Mouse (Mus musculus) forebrain, embryonic 14.5 days (tissue): Measurements from ENCODE around the gene Mbd4. TPM values are rescaled to one million over a fixed set of nuclear protein-coding genes. Genes with fewer than 3 reads are reported as not detected.

ENCODE experiments used
- ATAC-seq: fragments of 200-750 bp; cut with Nextera tagmentation; 2 replicates; pipeline ENCODE4 v1.8.0; 2017; ENCODE audit warnings: mild to moderate bottlenecking, moderate library complexity
- DNase-seq: peaks from one replicate; pipeline ENCODE4 v3.0.0-alpha.2; 2015; ENCODE audit warnings: low spot score
- H3K27ac ChIP-seq: fragments of 300-500 bp; sonication (generic); 2 replicates; pipeline ENCODE4 v1.5.1; 2014; ENCODE audit warnings: low read depth, mild to moderate bottlenecking, control low read depth, low read length, moderate library complexity
- H3K27me3 ChIP-seq: fragments of 300-500 bp; sonication (generic); replicated peaks from 2 replicates; pipeline ENCODE4 v1.6.1; 2014; ENCODE audit warnings: low read length, control low read depth, mixed read lengths; ENCODE audit not compliant: control insufficient read depth, insufficient read depth
- H3K36me3 ChIP-seq: fragments of 300-500 bp; sonication (generic); 2 replicates; pipeline ENCODE4 v1.6.1; 2014; ENCODE audit warnings: low read length, control low read depth; ENCODE audit not compliant: control insufficient read depth, insufficient read depth
- H3K4me1 ChIP-seq: fragments of 300-500 bp; sonication (generic); 2 replicates; pipeline ENCODE4 v1.6.1; 2014; ENCODE audit warnings: antibody characterized with exemption, low read length, control low read depth; ENCODE audit not compliant: control insufficient read depth, insufficient read depth
- H3K4me2 ChIP-seq: fragments of 300-500 bp; sonication (generic); 2 replicates; pipeline ENCODE4 v1.6.1; 2014; ENCODE audit warnings: mild to moderate bottlenecking, control low read depth, low read length
- H3K4me3 ChIP-seq: fragments of 300-500 bp; sonication (generic); 2 replicates; pipeline ENCODE4 v1.5.1; 2014; ENCODE audit warnings: low read depth, low read length, control low read depth
- H3K9ac ChIP-seq: fragments of 300-500 bp; sonication (generic); 2 replicates; pipeline ENCODE4 v1.6.1; 2014; ENCODE audit warnings: mild to moderate bottlenecking, low read length, control low read depth, moderate library complexity
- H3K9me3 ChIP-seq: fragments of 300-500 bp; sonication (generic); replicated peaks from 2 replicates; pipeline ENCODE4 v1.6.1; 2016; ENCODE audit warnings: low read length, control low read depth, mixed read lengths; ENCODE audit not compliant: control insufficient read depth
- whole genome bisulfite sequencing: fragments of 180-500 bp; shearing (Covaris S2); extraction: QIAGEN DNeasy Blood & Tissue Kit; methylation state at CpG from one replicate; pipeline ENCODE4 v1.1.7; 2014; 5-methylcytosine and 5-hydroxymethylcytosine counted together
- polyA plus RNA-seq: library from polyadenylated mRNA; unstranded; fragments of >200 nt; fragmentation: Nextera tagmentation; extraction: Ambion mirVana; gene quantifications from 2 replicates; pipeline ENCODE4 v1.2.1, GENCODE M21; 2014

Gene Mbd4
- polyA plus RNA-seq, 1 experiment from 2014 or later: 9.3 TPM

DNA sequence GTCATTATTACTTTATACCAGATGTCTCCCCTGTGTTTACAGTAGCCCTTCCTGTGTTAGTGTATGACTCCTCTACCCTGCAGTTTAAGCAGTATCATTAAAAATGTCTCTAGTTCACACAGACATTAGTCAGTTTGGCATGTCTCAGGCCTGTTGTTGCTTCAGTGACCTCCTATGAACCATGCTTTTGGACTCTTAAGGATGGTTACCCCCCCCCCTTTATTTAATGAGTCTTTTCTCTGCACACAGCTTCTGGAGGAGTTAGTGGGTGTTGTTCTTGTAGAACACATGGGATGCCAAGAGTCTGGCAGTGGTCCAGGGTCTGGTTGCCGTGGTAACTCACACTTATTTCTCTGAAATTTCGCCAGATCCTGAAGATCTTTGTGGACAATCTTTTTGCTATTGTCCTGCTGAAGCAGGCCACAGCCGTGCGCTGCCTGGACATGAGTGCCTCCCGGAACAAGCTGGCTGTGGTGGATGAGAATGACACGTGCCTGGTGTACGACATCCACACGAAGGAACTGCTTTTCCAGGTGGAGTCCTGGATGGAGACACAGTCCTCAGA is 38.4 kb upstream of the Mbd4 start:
- no peaks in the 10 kb centered on the region for H3K9me3 ChIP-seq
- H3K36me3 ChIP-seq: peaks cover 37% of the 10 kb centered on the region
- ATAC-seq (peak; percentile 81), DNase-seq (peak; percentile 91)
- H3K4me3 ChIP-seq: no peak overlapping the region
- peak overlapping the region; percentile 88 for H3K27ac ChIP-seq
- peaks cover 20% of the 10 kb centered on the region for H3K4me1 ChIP-seq
- H3K9ac ChIP-seq: no peak overlapping the region
- H3K4me2 ChIP-seq: peak overlapping the region; percentile 23; the same call in 1 of the 2 replicates
- 17% methylated on average over 8 of the region's 8 CpGs for WGBS
- H3K27me3 ChIP-seq: no peaks in the 10 kb centered on the region

DNA sequence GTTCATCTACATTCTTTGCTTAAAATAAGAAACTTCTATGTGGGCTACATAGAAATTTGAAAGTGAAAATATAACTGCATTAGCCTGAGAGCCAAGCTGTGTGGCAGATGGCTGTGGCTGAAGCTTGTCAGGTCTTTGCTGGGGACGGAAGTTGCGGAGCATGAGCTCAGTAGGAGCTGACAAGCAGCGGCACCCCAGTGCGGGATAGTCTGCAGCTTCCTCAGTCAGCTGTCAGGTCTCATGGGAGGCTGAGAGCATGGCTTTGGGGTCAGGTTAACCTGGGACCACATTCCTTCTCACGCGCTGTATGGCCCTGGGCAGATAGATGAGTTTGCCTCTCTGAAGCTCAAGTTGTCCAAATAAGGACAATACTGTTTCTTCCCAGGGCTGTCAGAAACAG is 37.9 kb upstream of the Mbd4 start:
- peaks cover 20% of the 10 kb centered on the region for H3K4me1 ChIP-seq
- H3K4me2 ChIP-seq: peak overlapping the region; percentile 23; the same call in 1 of the 2 replicates
- no peaks in the 10 kb centered on the region for H3K9me3 ChIP-seq
- WGBS: 68% methylated on average over 6 of the region's 6 CpGs
- no peaks in the 10 kb centered on the region for H3K27me3 ChIP-seq
- DNase-seq: peak; percentile 52
- H3K9ac ChIP-seq: no peak overlapping the region
- peak; percentile 66 for ATAC-seq
- peaks cover 33% of the 10 kb centered on the region for H3K36me3 ChIP-seq
- no peak overlapping the region for H3K4me3 ChIP-seq
- H3K27ac ChIP-seq: peak overlapping the region; percentile 88

DNA sequence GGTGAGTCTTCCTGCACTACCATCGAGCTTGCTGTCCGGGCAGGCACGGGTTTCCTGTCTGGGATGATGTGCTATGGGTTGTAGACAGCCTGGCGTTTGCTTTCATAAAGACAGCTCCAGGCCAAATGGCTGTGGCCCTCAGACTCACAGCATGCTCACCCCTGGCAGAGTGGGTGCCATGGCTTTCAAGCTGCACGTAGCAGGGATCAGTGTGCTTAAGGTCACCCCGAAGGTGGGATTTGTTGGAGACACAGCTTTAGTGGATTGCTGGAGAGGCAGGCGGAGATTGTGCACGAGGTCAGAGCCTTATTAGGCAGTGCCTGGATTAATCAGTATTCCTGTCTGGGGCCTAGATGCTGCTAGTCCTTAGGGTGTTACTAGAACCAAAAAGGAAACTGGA is 37.4 kb upstream of the Mbd4 start:
- Histone ChIP-seq H3K4me2 (no peak overlapping the region), H3K36me3 (peaks cover 35% of the 10 kb centered on the region), H3K27ac (peak overlapping the region; percentile 88), H3K9ac (peak overlapping the region; percentile 25; the same call in 1 of the 2 replicates), H3K4me1 (peaks cover 20% of the 10 kb centered on the region), H3K9me3 (no peaks in the 10 kb centered on the region), H3K27me3 (no peaks in the 10 kb centered on the region), H3K4me3 (no peak overlapping the region)
- 80% methylated on average over 8 of the region's 8 CpGs for WGBS
- DNase-seq (no peak), ATAC-seq (no peak)

DNA sequence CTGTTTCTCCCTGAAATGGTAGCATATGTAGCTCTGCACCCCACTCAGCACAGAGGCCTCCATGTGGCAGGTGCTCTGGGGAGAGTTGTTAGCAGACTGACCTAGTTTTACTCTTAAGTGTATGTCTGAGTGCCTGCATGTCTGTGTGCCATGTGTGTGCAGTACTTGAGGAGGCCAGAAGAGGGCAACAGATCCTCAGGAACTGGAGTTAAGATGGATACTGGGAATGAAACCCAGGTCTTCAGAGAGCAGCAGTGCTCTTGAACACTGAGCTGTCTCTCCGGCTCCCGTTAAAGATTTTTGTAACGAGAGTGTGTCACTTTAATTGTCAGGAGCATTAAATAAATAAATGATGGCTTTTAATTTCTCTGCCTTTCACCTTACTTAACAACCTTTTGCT is 35.1 kb upstream of the Mbd4 start:
- no peak overlapping the region for H3K27ac ChIP-seq
- H3K4me1 ChIP-seq: peaks cover 20% of the 10 kb centered on the region
- H3K4me3 ChIP-seq: no peak overlapping the region
- H3K9ac ChIP-seq: no peak overlapping the region
- no peaks in the 10 kb centered on the region for H3K9me3 ChIP-seq
- DNase-seq (peak; percentile 24), ATAC-seq (no peak)
- H3K27me3 ChIP-seq: no peaks in the 10 kb centered on the region
- H3K4me2 ChIP-seq: no peak overlapping the region
- WGBS: 94% methylated on average over 3 of the region's 3 CpGs
- peaks cover 33% of the 10 kb centered on the region for H3K36me3 ChIP-seq

DNA sequence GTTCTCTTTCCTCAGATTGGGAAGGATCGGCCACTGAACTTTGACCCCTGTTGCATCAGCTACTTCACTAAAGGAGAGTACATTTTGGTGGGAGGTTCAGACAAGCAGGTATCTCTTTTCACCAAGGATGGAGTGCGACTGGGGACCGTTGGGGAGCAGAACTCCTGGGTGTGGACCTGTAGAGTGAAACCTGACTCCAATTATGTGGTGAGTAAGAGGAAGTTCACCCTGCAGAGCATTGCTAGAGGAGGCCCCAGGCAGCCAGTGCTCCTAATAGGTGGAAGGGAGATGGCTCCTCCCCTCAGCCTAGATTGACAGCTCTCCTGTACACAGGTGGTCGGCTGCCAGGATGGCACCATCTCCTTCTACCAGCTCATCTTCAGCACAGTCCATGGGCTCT is 33.7 kb upstream of the Mbd4 start:
- 75% methylated on average over 4 of the region's 4 CpGs for WGBS
- Histone ChIP-seq H3K4me3 (no peak overlapping the region), H3K36me3 (peaks cover 38% of the 10 kb centered on the region), H3K27me3 (no peaks in the 10 kb centered on the region), H3K4me2 (no peak overlapping the region), H3K9me3 (no peaks in the 10 kb centered on the region), H3K4me1 (peaks cover 13% of the 10 kb centered on the region), H3K9ac (no peak overlapping the region), H3K27ac (no peak overlapping the region)
- no peak for ATAC-seq
- DNase-seq: no peak

DNA sequence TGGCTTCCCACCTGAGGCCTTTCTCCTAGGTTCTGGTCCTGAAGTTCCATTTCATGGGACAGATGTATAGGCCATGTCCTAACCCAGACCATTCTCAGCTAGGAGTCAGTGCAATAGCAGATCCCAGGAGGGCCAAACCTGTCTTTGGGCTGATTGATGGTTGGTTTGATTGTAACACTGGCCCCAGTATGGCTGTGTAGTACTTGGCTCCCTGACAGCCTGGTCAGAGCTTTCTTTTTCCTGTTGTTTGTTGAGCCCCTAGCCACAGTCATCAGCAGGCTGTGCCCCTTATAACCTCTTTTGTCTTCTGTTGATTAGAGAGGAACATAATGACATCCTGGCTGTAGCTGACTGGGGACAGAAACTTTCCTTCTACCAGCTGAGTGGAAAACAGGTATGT is 30.8 kb upstream of the Mbd4 start:
- H3K4me1 ChIP-seq: no peaks in the 10 kb centered on the region
- no peak overlapping the region for H3K9ac ChIP-seq
- ATAC-seq: no peak
- peaks cover 46% of the 10 kb centered on the region for H3K36me3 ChIP-seq
- H3K4me3 ChIP-seq: no peak overlapping the region
- H3K9me3 ChIP-seq: no peaks in the 10 kb centered on the region
- H3K27ac ChIP-seq: no peak overlapping the region
- H3K27me3 ChIP-seq: no peaks in the 10 kb centered on the region
- H3K4me2 ChIP-seq: no peak overlapping the region
- no peak for DNase-seq

DNA sequence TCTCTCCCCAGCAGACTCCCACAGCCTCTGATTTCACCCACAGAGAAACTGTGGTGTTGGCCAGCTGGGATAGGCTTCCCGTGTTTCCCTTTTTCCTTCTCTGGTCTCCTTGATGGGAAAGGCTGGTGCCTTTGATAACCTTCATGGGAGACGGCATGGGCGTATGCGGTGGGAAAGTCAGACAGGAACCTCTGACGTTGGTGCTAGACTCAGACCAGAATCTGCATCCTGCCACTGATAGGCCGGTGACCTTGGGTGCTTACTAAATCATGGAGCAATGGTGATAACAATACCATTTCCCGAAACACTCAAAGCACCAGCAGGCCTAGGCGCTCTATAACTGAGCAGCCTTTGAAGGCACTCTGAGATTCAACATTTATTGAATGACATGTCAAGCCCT is 27.6 kb upstream of the Mbd4 start:
- H3K36me3 ChIP-seq: peaks cover 20% of the 10 kb centered on the region; the same call in 1 of the 2 replicates
- no peak overlapping the region for H3K9ac ChIP-seq
- 97% methylated on average over 8 of the region's 8 CpGs for WGBS
- no peak overlapping the region for H3K4me2 ChIP-seq
- no peak overlapping the region for H3K27ac ChIP-seq
- DNase-seq: no peak
- H3K9me3 ChIP-seq: no peaks in the 10 kb centered on the region
- H3K27me3 ChIP-seq: no peaks in the 10 kb centered on the region
- ATAC-seq: no peak
- no peaks in the 10 kb centered on the region for H3K4me1 ChIP-seq
- H3K4me3 ChIP-seq: no peak overlapping the region

DNA sequence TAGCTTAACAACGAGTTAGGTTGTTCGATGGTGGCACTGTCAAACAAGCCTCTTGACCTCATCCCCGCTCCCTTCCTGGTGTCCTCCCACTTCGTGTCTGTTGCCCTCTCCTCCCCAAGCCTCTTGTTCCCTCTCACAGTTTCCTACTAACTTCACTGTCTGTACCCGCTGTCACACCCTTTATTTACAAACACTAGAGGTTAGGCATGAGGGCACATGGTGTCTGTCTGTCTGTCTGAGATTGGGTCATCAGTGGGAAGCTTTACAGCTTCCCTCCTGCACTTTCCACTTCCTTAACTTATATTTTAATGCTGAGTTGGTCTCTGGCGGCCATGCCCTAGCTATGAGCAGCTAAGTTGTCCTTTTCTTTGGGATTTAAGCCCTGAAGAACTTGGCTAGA is 26.6 kb upstream of the Mbd4 start:
- no peak for DNase-seq
- Histone ChIP-seq H3K4me3 (no peak overlapping the region), H3K9me3 (no peaks in the 10 kb centered on the region), H3K27me3 (no peaks in the 10 kb centered on the region), H3K36me3 (peaks cover 20% of the 10 kb centered on the region; the same call in 1 of the 2 replicates), H3K4me2 (no peak overlapping the region), H3K9ac (no peak overlapping the region), H3K4me1 (no peaks in the 10 kb centered on the region), H3K27ac (no peak overlapping the region)
- 83% methylated on average over 6 of the region's 6 CpGs for WGBS
- ATAC-seq: no peak

DNA sequence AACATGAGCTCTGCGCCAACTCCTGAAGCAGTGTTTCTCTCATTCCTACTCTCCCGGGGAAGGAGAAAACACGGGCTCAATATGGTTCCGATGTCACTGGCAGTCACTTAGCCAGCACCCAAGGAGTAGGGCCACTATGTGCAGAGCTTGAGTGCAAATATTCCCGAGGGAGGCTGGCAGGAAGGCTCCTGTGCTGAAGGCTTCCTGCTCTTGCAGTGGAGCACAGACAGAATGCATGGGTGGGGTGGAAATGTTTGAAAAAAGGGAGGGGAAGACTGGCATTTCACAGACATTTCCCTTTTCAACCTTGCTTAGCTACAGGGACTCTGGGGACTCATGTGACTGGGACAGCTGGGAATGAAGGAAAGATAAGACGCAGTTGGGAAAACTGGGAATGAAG is 25.5 kb upstream of the Mbd4 start:
- DNase-seq (no peak), ATAC-seq (no peak)
- H3K27me3 ChIP-seq: no peaks in the 10 kb centered on the region
- H3K4me1 ChIP-seq: no peaks in the 10 kb centered on the region
- peaks cover 18% of the 10 kb centered on the region; the same call in 1 of the 2 replicates for H3K36me3 ChIP-seq
- no peak overlapping the region for H3K4me3 ChIP-seq
- H3K4me2 ChIP-seq: no peak overlapping the region
- 90% methylated on average over 6 of the region's 6 CpGs for WGBS
- no peak overlapping the region for H3K9ac ChIP-seq
- H3K27ac ChIP-seq: no peak overlapping the region
- H3K9me3 ChIP-seq: no peaks in the 10 kb centered on the region
